Mouse (Mus musculus) heart, postnatal 0 days (tissue): ENCODE results near the gene Zbtb17.

Source experiments
- CTCF ChIP-seq: IDR thresholded peaks from 2 replicates; pipeline ENCODE4 v1.5.1; 2016; ENCODE audit warnings: antibody characterized with exemption, control low read depth, low read depth
- EP300 ChIP-seq: IDR thresholded peaks from 2 replicates; pipeline ENCODE4 v1.6.1; 2016; ENCODE audit warnings: antibody characterized with exemption, low read depth

GRCm38 (mm10) chr4:141478225-141478624, 33.8 kb downstream of the Zbtb17 start:
- TF ChIP-seq CTCF (no peak), EP300 (no peak)
